Mouse (Mus musculus): ENCODE data around the gene Coro7. TPM values are rescaled to one million over a fixed set of nuclear protein-coding genes. Genes with fewer than 3 reads are reported as not detected.

Coro7 gene
- polyA plus RNA-seq, 1 experiment, result 391 TPM

DNA sequence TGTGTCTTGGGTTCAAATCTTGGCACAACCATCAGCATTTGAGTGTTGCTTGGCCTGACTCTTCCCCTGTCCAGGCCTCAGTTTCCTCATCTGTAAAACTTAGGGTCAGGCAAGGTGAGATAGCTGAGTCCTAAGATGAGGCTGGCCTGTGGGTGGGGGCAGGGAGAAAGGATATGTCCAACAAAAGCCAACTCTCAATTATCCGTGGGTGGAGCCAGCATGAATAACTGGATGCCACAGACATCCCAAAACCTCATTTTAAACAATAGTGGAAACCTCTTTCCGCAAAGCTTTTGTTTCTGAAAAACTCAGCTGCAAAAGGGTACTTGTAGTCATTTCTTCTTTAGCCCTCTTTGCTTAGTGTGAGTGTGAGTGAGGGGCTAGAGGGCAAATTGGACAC lies 82.7 kb downstream of the Coro7 start:
- Histone ChIP-seq H3K4me1 (replicated peaks; ENCODE audit: control insufficient read depth, insufficient read depth, low read length) (peaks cover 19% of the 10 kb centered on the region), H3K36me3 (ENCODE audit: control insufficient read depth, insufficient read depth, low read length) (no peaks in the 10 kb centered on the region), H3K4me3 (ENCODE audit: control insufficient read depth, insufficient read depth, low read length) (no peak overlapping the region), H3K27me3 (ENCODE audit: control insufficient read depth, insufficient read depth, low read length) (no peaks in the 10 kb centered on the region; the same call in 1 of the 2 replicates), H3K27ac (ENCODE audit: control insufficient read depth, insufficient read depth, low read length) (no peak overlapping the region)
- TF ChIP-seq POLR2A (IDR thresholded peaks at IDR 0.05; ENCODE audit: control insufficient read depth, extremely low read depth, insufficient read depth, low read length, poor library complexity), result no peak
- no peak for TF ChIP-seq CTCF (IDR thresholded peaks at IDR 0.05; ENCODE audit: borderline replicate concordance, control insufficient read depth, extremely low read depth, insufficient read depth, low read length, poor library complexity)
- 94% methylated on average over 2 of the region's 2 CpGs for WGBS
- DNase-seq, result no peak

DNA sequence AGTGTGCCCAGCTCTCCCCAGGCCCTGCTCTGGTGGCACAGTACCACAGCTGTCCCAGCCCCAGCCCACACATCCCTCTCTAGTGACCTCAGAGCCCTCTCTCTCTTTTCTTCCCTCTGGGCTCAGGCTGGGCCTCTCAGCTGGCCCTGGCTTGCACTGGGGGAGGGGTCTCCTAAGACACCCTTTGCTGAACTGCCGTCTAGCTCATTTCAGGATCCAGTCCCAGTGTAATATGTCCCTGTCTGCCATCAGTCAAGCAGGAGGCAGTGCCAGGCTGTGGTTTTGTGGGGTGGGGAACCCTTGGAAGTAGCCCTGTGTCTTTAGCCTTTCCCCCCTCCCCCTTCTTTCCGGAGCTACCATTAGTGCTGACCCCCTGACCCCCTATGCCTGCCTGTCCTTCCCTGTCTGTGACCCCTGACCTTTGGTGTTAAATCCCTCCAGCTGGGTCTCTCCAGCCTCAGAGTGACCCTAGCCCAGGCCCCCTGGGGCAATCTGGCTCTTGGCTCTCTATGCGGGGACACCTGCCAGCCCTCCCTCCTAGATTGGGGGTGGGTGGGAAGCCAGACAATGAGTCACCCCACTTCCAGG lies 83.3 kb downstream of the Coro7 start:
- 81% methylated on average over 3 of the region's 3 CpGs for WGBS

GRCm38 (mm10) chr16:4595527-4595963 lies 84.0 kb downstream of the Coro7 start:
- Histone ChIP-seq H3K36me3 (ENCODE audit: control insufficient read depth, insufficient read depth, low read length) (no peaks in the 10 kb centered on the region), H3K4me3 (ENCODE audit: control insufficient read depth, insufficient read depth, low read length) (no peak overlapping the region), H3K4me1 (replicated peaks; ENCODE audit: control insufficient read depth, insufficient read depth, low read length) (peaks cover 19% of the 10 kb centered on the region), H3K27me3 (ENCODE audit: control insufficient read depth, insufficient read depth, low read length) (no peaks in the 10 kb centered on the region; the same call in 1 of the 2 replicates), H3K27ac (ENCODE audit: control insufficient read depth, insufficient read depth, low read length) (no peak overlapping the region)
- DNase-seq, result no peak
- WGBS, result 89% methylated on average over 5 of the region's 5 CpGs
- TF ChIP-seq POLR2A (IDR thresholded peaks at IDR 0.05; ENCODE audit: control insufficient read depth, extremely low read depth, insufficient read depth, low read length, poor library complexity), result no peak
- TF ChIP-seq CTCF (IDR thresholded peaks at IDR 0.05; ENCODE audit: borderline replicate concordance, control insufficient read depth, extremely low read depth, insufficient read depth, low read length, poor library complexity), result no peak

More for the DNA sequence above, 83.3 kb downstream of the Coro7 start:
- Histone ChIP-seq H3K27ac (ENCODE audit: control insufficient read depth, insufficient read depth, low read length) (no peak overlapping the region), H3K4me1 (replicated peaks; ENCODE audit: control insufficient read depth, insufficient read depth, low read length) (peaks cover 19% of the 10 kb centered on the region), H3K36me3 (ENCODE audit: control insufficient read depth, insufficient read depth, low read length) (no peaks in the 10 kb centered on the region), H3K4me3 (ENCODE audit: control insufficient read depth, insufficient read depth, low read length) (no peak overlapping the region), H3K27me3 (ENCODE audit: control insufficient read depth, insufficient read depth, low read length) (no peaks in the 10 kb centered on the region; the same call in 1 of the 2 replicates)
- TF ChIP-seq CTCF (IDR thresholded peaks at IDR 0.05; ENCODE audit: borderline replicate concordance, control insufficient read depth, extremely low read depth, insufficient read depth, low read length, poor library complexity) (no peak), POLR2A (IDR thresholded peaks at IDR 0.05; ENCODE audit: control insufficient read depth, extremely low read depth, insufficient read depth, low read length, poor library complexity) (no peak)
- DNase-seq, result no peak

- TF ChIP-seq POLR2A (IDR thresholded peaks at IDR 0.05; ENCODE audit: control insufficient read depth, extremely low read depth, insufficient read depth, low read length, poor library complexity), result no peak
- no peak for TF ChIP-seq CTCF (IDR thresholded peaks at IDR 0.05; ENCODE audit: borderline replicate concordance, control insufficient read depth, extremely low read depth, insufficient read depth, low read length, poor library complexity)
- peak; percentile 39 for DNase-seq
- Histone ChIP-seq H3K4me3 (ENCODE audit: control insufficient read depth, insufficient read depth, low read length) (peak overlapping the region; percentile 51), H3K4me1 (replicated peaks; ENCODE audit: control insufficient read depth, insufficient read depth, low read length) (peaks cover 19% of the 10 kb centered on the region), H3K36me3 (ENCODE audit: control insufficient read depth, insufficient read depth, low read length) (no peaks in the 10 kb centered on the region), H3K27me3 (ENCODE audit: control insufficient read depth, insufficient read depth, low read length) (no peaks in the 10 kb centered on the region; the same call in 1 of the 2 replicates), H3K27ac (ENCODE audit: control insufficient read depth, insufficient read depth, low read length) (no peak overlapping the region)
- WGBS, result 3% methylated on average over 51 of the region's 52 CpGs
These were observed 84.6 kb downstream of the Coro7 start for GRCm38 (mm10) chr16:4594814-4595526.

GRCm38 (mm10) chr16:4593971-4594813 lies 85.4 kb downstream of the Coro7 start, which contains the start of gene Glis2:
Glis2 (plus strand) TSS chr16:4594713.
- no peak for TF ChIP-seq POLR2A (IDR thresholded peaks at IDR 0.05; ENCODE audit: control insufficient read depth, extremely low read depth, insufficient read depth, low read length, poor library complexity)
- TF ChIP-seq CTCF (IDR thresholded peaks at IDR 0.05; ENCODE audit: borderline replicate concordance, control insufficient read depth, extremely low read depth, insufficient read depth, low read length, poor library complexity), result no peak
- Histone ChIP-seq H3K4me1 (replicated peaks; ENCODE audit: control insufficient read depth, insufficient read depth, low read length) (peaks cover 19% of the 10 kb centered on the region), H3K36me3 (ENCODE audit: control insufficient read depth, insufficient read depth, low read length) (no peaks in the 10 kb centered on the region), H3K4me3 (ENCODE audit: control insufficient read depth, insufficient read depth, low read length) (peak within 1 kb of the TSS; percentile 51), H3K27me3 (ENCODE audit: control insufficient read depth, insufficient read depth, low read length) (no peaks in the 10 kb centered on the region; the same call in 1 of the 2 replicates), H3K27ac (ENCODE audit: control insufficient read depth, insufficient read depth, low read length) (no peak within 1 kb of the TSS)
- no peak for DNase-seq
- 4% methylated on average over 54 of the region's 74 CpGs for WGBS

Data from thymus, adult 2 months (tissue).